Mouse (Mus musculus) retina, adult 2 months (tissue): ENCODE measurements around the gene Nos2.

Experiments
- DNase-seq: peaks from one replicate; pipeline ENCODE4 v3.0.0-alpha.2; 2012; ENCODE audit warnings: low read depth, low spot score

The Nos2 gene

GRCm38 (mm10) chr11:78920411-78920939 lies at the start of gene Nos2:
Gene Nos2, plus strand, starts transcription at chr11:78920787.
- DNase-seq, result no peak

- no peak for DNase-seq
These were observed 49.7 kb upstream of the Nos2 start for GRCm38 (mm10) chr11:78870891-78871290.

- no peak for DNase-seq
These were observed 47.8 kb upstream of the Nos2 start for GRCm38 (mm10) chr11:78872782-78873181.

- DNase-seq, result no peak
These were observed 40.9 kb upstream of the Nos2 start for GRCm38 (mm10) chr11:78879727-78880126.

GRCm38 (mm10) chr11:78886693-78887092 lies 33.9 kb upstream of the Nos2 start:
- no peak for DNase-seq

- peak; percentile 26 for DNase-seq
These were observed 33.2 kb upstream of the Nos2 start for GRCm38 (mm10) chr11:78887102-78887971.

GRCm38 (mm10) chr11:78889156-78889555 lies 31.4 kb upstream of the Nos2 start:
- DNase-seq, result no peak

GRCm38 (mm10) chr11:78896357-78897123 lies 24.0 kb upstream of the Nos2 start:
- no peak for DNase-seq

- no peak for DNase-seq
These were observed 5.1 kb upstream of the Nos2 start for GRCm38 (mm10) chr11:78915473-78915872.

- DNase-seq, result no peak
These were observed 4.2 kb upstream of the Nos2 start for GRCm38 (mm10) chr11:78916410-78916809.

- DNase-seq, result no peak
These were observed 842 bp upstream of the Nos2 start for GRCm38 (mm10) chr11:78919745-78920144.

- peak; percentile 22 for DNase-seq
These were observed 2.3 kb downstream of the Nos2 start for GRCm38 (mm10) chr11:78922678-78923407.

- no peak for DNase-seq
These were observed 3.5 kb downstream of the Nos2 start for GRCm38 (mm10) chr11:78924111-78924510.

GRCm38 (mm10) chr11:78924916-78925315 lies 4.3 kb downstream of the Nos2 start:
- DNase-seq, result no peak

- DNase-seq, result no peak
These were observed 8.8 kb downstream of the Nos2 start for GRCm38 (mm10) chr11:78929345-78929744.

GRCm38 (mm10) chr11:78934307-78934706 lies 13.7 kb downstream of the Nos2 start:
- DNase-seq, result no peak

GRCm38 (mm10) chr11:78934727-78935126 lies 14.1 kb downstream of the Nos2 start:
- no peak for DNase-seq

GRCm38 (mm10) chr11:78935178-78935577 lies 14.6 kb downstream of the Nos2 start:
- DNase-seq, result no peak

- no peak for DNase-seq
These were observed 22.5 kb downstream of the Nos2 start for GRCm38 (mm10) chr11:78943083-78943482.

GRCm38 (mm10) chr11:78950365-78950764 lies 29.8 kb downstream of the Nos2 start:
- DNase-seq, result no peak

GRCm38 (mm10) chr11:78952467-78952866 lies 31.9 kb downstream of the Nos2 start:
- DNase-seq, result no peak

GRCm38 (mm10) chr11:78956260-78956659 lies 35.7 kb downstream of the Nos2 start:
- DNase-seq, result peak; percentile 66
